Mouse (Mus musculus) embryo, embryonic 11 days (tissue): ENCODE results near the gene Nrp2.

Experiments used
- DNase-seq: peaks from one replicate; pipeline ENCODE4 v3.0.0-alpha.2; 2015

The Nrp2 gene

DNA sequence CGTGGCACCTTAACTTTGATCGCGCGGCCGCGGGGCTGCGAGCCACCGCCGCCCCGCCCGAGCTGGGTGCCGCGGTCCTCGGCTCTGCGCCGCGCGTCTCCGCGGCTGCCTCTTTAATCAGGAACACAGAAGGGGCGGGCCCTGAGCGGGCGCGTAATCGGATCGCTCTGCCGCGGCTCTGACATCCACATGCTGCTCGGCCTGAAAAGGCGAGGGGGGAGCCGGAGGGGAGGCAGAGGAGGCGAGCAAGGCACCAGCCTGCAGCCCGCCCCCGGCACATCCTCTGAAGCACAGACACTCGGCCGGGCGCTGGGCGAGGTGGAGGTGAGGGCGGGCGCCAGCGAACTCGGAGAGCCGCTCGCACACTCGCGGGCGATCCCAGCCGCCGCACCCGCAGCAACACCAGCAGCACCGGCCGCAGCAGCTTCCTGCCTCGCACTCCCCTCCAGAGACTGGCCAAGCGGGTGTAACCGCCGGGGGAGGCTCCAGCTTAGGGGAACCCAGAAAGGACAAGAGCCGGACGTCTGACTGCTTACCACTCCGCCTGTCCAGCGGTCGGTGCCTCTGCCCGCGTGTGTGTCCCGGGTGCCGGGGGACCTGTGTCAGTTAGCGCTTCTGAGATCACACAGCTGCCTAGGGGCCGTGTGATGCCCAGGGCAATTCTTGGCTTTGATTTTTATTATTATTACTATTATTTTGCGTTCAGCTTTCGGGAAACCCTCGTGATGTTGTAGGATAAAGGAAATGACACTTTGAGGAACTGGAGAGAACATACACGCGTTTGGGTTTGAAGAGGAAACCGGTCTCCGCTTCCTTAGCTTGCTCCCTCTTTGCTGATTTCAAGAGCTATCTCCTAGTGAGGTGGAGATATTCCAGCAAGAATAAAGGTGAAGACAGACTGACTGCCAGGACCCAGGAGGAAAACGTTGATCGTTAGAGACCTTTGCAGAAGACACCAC is at the start of gene Nrp2:
Gene Nrp2, plus strand, starts transcription at position 128 of the 959 bp plus-strand sequence.
- DNase-seq: peak; percentile 94

DNA sequence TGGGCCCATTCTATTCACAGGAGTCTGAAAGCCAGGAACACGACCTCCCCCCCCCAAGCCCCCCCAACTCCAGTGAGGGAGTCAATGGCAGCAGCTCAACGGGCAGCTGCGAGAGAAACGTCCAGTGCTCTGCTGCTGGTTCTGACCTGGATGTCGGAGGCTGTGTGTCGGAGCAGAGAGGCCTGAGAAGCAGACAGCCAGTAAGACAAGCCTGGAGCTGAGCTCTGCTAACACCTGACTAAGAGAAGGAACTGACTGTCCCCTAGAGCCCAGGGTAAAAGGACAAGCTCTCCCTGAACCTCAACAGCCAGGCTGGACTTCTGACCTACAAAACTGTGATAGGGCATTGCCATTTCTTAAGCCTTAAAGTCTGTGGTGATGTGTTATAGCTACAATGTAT is 48.6 kb upstream of the Nrp2 start:
- DNase-seq: no peak

GRCm38 (mm10) chr1:62664960-62665645 is 38.0 kb upstream of the Nrp2 start:
- peak; percentile 47 for DNase-seq

DNA sequence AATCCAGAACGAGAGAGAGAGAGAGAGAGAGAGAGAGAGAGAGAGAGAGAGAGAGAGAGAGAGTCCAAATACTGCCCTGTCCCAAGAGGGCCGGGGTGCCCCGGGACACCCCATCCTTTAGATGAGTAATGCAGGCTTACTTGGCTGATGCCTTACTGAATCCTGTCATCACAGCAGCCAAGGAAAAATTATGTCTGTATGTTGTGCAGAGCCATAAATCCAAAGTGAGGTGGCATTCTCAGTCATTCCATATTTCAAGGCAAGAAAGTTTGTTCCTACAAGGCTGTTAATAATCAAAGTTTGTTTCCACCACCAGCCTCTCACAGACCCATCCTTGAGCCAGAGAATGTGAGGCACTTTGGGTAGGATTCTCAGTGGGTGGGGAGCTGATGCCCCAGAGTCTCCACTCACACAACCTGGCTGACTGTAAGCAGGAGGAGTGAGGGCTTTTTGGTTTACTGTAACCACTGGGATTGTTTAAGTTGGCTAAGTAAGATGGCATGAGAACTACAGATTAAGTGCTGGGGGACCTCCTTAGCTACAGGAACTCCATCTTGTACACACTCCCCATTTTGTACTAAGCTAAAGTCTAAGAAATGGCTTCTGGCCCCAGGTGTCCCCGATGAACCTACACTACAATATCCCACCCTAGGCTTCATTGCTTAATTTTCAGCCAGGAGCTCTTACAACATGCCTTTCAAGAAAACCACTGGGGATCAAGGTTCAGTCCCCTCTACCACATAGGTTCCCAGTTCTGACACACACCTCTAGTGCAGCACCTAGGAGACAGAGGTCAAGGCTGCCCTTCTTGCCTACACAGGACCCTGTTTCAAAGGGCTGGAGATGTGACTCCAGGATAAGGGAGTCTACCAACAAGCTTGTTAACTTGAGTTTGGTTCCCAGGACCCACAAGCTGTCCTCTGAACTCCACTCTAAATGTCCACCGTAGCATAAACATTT is 37.0 kb upstream of the Nrp2 start:
- DNase-seq: no peak

DNA sequence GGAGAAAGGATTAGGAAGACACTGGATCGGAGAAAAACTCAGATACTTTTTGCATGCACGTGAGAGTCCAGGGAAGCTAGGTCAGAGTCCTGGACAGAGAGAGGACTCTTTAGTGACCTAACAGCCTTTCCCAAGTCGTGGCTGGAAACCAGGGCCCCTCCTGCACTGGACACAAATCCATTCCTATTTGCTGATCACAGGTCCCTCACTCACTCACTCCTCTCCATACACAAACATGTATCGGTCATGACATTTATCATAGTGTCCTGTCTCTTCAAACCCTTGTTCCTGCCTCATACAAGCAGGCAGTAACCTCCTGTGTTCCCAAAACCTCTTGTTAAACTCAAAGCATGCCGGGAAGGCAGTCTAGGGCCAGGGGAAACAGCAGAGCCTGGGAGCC is 36.3 kb upstream of the Nrp2 start:
- no peak for DNase-seq

DNA sequence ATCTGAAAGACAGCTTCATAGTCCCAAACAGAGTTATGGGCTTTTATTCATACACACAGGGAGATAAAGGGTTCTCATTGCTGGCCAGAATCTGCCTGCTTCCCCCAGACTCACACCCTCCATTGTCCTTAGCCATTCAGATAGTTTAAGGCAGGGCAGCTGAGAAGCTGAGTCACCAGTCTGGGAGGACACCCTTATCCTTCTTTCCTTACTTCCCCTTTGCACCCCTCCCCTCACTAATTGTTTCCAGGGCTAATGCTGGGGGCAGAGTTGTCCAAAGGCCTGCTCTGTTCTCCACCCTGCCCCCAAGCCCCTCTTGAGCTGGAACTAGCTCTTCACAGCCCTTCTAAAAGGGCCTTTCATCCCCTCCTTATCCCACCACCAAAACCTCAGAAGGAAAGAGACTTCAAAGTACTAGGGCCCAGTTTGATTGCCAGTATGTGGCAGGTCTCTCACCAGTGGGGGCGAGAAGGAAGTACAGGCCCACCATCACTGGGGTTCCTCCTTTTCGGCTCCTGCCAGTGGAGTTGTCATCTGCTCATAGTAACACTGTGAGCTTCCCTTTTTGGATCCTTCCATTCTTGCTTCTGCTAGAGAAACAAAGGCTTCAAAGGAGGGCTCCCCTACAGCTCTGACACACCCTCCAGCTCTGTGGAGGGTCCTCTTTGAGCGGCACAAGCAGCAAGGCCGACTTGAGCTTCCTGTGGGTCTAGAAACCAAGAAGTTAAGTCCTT is 24.3 kb upstream of the Nrp2 start:
- no peak for DNase-seq

- no peak for DNase-seq
Measured at GRCm38 (mm10) chr1:62679466-62679865, 23.6 kb upstream of the Nrp2 start.

GRCm38 (mm10) chr1:62682456-62683385 is 20.4 kb upstream of the Nrp2 start:
- DNase-seq: peak; percentile 57

DNA sequence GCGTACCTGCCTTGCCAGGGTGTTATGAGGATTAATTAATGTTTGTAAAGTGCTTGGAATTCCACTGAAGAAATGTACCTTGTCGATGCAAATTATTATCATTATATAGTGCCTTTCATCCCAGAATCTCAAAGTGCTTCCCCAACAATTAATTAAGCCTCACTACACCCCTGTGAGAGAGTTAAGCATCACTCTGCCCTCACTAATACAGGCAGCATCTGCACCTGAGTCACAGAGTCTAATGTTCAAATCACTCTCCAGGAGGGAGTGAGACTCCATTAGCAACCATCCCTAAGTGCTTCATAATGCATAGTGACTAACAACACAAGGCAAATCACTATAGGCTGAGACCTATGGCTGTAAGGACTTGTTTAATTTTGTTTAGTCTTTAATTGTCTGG is 19.6 kb upstream of the Nrp2 start:
- DNase-seq: no peak

DNA sequence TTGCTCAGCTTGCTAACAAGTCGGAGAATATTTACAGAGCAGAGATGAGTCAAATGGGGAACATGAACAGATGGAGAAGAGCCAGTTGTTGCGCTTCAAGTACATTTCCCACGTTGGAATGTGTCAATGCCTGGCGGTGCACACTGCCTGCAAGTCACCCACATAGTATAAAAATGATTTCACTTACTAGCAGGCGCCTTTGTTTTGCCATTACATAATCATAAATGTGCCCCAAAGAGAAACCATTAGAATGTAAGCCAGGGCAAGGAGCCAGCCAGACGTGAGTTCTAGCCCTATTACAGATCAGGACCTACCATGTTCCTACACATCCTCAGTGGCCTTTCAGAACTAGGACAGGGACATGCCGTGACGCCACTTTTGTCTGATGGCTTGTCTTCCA is 15.6 kb upstream of the Nrp2 start:
- DNase-seq: no peak

- no peak for DNase-seq
Measured at GRCm38 (mm10) chr1:62691175-62691574, 11.9 kb upstream of the Nrp2 start.

DNA sequence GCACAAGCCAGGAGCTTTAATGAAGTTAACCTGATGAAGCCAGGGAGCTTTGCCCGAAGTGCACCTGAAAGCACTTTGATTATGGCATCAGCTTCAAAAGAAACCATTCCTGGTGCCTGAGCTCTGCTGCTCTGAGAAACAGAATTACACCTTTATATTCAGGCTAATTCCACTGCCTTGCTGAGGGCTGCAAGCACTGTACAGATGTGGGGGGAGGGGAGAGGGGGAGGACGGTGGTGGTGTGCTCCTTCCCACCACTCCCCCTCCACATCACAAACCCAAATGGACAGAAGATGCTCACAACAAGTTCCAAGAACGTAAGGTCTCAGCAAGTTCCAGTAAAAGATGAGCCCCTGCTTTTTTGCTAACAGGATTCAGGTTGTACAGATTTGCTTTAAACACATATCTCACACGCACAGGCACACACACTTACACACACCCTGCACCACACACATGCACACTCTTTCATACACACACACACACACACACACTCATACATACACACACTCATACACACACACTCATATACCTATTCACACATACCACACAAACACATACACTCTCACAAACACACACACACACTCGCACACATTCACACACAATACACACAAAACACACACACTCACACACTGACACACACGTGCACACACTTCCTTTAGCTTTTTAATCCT is 6.6 kb upstream of the Nrp2 start:
- no peak for DNase-seq

- peak; percentile 77 for DNase-seq
Measured at GRCm38 (mm10) chr1:62696983-62697341, 6.1 kb upstream of the Nrp2 start.

- no peak for DNase-seq
Measured at GRCm38 (mm10) chr1:62697353-62697752, 5.7 kb upstream of the Nrp2 start.

DNA sequence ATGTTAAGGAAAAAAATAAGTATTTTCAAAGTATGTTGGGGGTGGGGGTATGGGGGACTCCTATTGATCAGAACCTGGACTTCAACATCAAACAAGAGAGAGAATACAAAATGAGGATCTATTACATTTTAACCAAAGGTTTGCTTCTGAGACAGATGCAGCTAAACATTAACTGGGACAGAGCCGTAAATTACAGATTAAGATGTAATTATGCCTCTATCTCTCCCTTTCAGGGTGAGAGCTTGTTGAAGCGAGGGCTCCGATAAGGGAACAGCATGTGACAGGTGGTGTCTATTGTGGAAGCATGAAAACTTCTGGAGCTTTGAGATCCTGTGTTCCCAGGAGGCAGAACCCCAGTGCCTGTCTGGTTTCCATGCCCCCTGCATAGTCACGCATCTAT is 3.3 kb upstream of the Nrp2 start:
- DNase-seq: no peak

DNA sequence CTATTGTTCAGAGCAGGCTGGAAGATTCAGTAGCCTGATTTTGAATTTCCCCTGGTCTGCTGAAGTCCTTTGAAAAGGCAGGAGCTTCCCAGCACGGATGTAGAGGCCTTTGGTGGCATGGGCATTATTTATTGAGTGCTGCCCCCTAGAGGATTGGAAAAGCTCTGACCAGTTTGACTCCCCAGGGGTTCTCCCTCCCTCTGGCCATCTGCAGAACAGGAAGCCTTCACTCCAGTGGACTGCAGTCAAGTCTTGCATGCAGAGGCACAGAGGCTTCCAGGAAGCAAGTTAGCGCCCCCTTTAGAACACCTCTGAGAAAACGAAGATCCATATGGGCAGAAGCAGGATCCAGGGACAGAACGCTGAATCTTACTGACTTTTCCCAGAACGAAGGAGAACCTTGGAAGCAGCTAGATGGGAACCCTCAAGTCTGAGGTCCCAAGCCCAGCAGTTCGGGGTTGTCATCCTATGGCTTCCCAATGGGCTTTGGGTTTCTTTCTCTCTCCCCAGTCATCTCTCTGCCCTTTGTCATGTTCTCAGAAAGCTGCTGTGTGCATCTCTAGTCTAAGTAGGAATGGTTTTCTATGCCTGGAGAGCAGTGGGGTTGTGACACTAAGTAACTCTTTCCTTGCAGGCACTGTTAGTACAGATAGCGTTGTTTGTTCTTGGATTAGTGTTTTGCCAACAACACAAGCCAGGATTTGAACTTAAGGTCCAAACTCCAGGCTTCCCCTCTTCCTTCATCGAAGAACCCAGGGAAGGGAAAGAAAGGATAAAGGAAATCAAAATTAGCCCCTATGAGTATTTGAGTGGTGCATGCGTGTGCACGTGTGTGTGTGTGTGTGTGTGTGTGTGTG is 1.8 kb upstream of the Nrp2 start:
- peak; percentile 92 for DNase-seq

GRCm38 (mm10) chr1:62702743-62703142 is 342 bp upstream of the Nrp2 start:
- DNase-seq: no peak

GRCm38 (mm10) chr1:62704117-62704888 is 1.2 kb downstream of the Nrp2 start:
- DNase-seq: no peak
